Mouse (Mus musculus) MEL (cell line): ENCODE measurements around the gene Fgf12. TPM values are rescaled to one million over a fixed set of nuclear protein-coding genes. Genes with fewer than 3 reads are reported as not detected.

Experiments used
- DNase-seq: peaks from one replicate; pipeline ENCODE4 v3.0.0; 2011; ENCODE audit warnings: low read depth, low spot score
- H3K27ac ChIP-seq: 2 replicates; pipeline ENCODE4 v1.5.1; 2012; ENCODE audit warnings: low read depth, mild to moderate bottlenecking, control low read depth, low read length, moderate library complexity; ENCODE audit not compliant: control insufficient read depth
- H3K27me3 ChIP-seq, 2 experiments: fragments of 150-350 bp in 1 of 2; sonication (generic) in 1 of 2; 2 replicates each; pipeline ENCODE4 v1.6.1; 2012; ENCODE audit warnings: low read length in 2 of 2, mild to moderate bottlenecking in 2 of 2, improper control_type of control experiment in 1 of 2, moderate library complexity in 1 of 2; ENCODE audit not compliant: insufficient read depth in 2 of 2, control insufficient read depth in 1 of 2
- H3K36me3 ChIP-seq, 2 experiments: 2 replicates each; pipeline ENCODE4 v1.6.1; 2012 to 2014; ENCODE audit warnings: low read length in 2 of 2, improper control_type of control experiment in 1 of 2, inconsistent platforms in 1 of 2, mild to moderate bottlenecking in 1 of 2; ENCODE audit not compliant: insufficient read depth in 2 of 2, control insufficient read depth in 1 of 2
- H3K4me1 ChIP-seq, 2 experiments: fragments of 150-350 bp in 1 of 2; sonication (generic) in 1 of 2; 2 replicates each; pipeline ENCODE4 v1.6.1; 2012; ENCODE audit warnings: low read length in 2 of 2, improper control_type of control experiment in 1 of 2, mild to moderate bottlenecking in 1 of 2; ENCODE audit not compliant: insufficient read depth in 2 of 2, control insufficient read depth in 1 of 2
- H3K4me3 ChIP-seq, 2 experiments: fragments of 150-350 bp in 1 of 2; sonication (generic) in 1 of 2; 2 replicates each; pipeline ENCODE4 v1.5.1; 2012; ENCODE audit warnings: low read depth in 2 of 2, low read length in 2 of 2, mild to moderate bottlenecking in 2 of 2, moderate library complexity in 2 of 2, control low read depth in 1 of 2, improper control_type of control experiment in 1 of 2; ENCODE audit not compliant: control insufficient read depth in 1 of 2, insufficient read depth in 1 of 2
- H3K79me2 ChIP-seq: 2 replicates; pipeline ENCODE4 v1.6.1; 2012; ENCODE audit warnings: mild to moderate bottlenecking, low read length, moderate library complexity; ENCODE audit not compliant: control insufficient read depth, poor library complexity, insufficient read depth
- H3K9ac ChIP-seq: 2 replicates; pipeline ENCODE4 v1.6.1; 2012; ENCODE audit warnings: low read depth, mild to moderate bottlenecking, control low read depth, low read length, moderate library complexity; ENCODE audit not compliant: control insufficient read depth, poor library complexity, severe bottlenecking
- H3K9me3 ChIP-seq: fragments of 150-350 bp; sonication (generic); replicated peaks from 2 replicates; pipeline ENCODE4 v1.6.1; 2012; ENCODE audit warnings: mild to moderate bottlenecking, low read length, improper control_type of control experiment, moderate library complexity; ENCODE audit not compliant: insufficient read depth
- BHLHE40 ChIP-seq: IDR thresholded peaks from 2 replicates; pipeline ENCODE4 v1.6.1; 2012; ENCODE audit warnings: low read depth, mild to moderate bottlenecking, inconsistent platforms, low read length, improper control_type of control experiment, borderline replicate concordance
- CHD1 ChIP-seq: IDR thresholded peaks from 2 replicates; pipeline ENCODE4 v1.6.1; 2012; ENCODE audit warnings: low read depth, mild to moderate bottlenecking, inconsistent platforms, low read length, improper control_type of control experiment
- CHD2 ChIP-seq: IDR thresholded peaks from 2 replicates; pipeline ENCODE4 v1.6.1; 2011; ENCODE audit warnings: low read length, improper control_type of control experiment
- CTCF ChIP-seq, 3 experiments: IDR thresholded peaks in 2 of 3; conservative IDR thresholded peaks in 1 of 3; 2 replicates each; pipeline ENCODE4 v1.5.1; 2011 to 2012; ENCODE audit warnings: low read length in 3 of 3, low read depth in 2 of 3, mild to moderate bottlenecking in 2 of 3, improper control_type of control experiment in 1 of 3, inconsistent platforms in 1 of 3, mixed read lengths in 1 of 3, moderate library complexity in 1 of 3; ENCODE audit not compliant: control insufficient read depth in 1 of 3, insufficient read depth in 1 of 3, poor library complexity in 1 of 3, severe bottlenecking in 1 of 3
- EP300 ChIP-seq, 2 experiments: IDR thresholded peaks; 2 replicates each; pipeline ENCODE4 v1.6.1; 2011; ENCODE audit warnings: improper control_type of control experiment in 2 of 2, low read length in 2 of 2, low read depth in 1 of 2, mild to moderate bottlenecking in 1 of 2
- ETS1 ChIP-seq: IDR thresholded peaks from 2 replicates; pipeline ENCODE4 v1.6.1; 2012; ENCODE audit warnings: low read depth, mild to moderate bottlenecking, inconsistent platforms, low read length, improper control_type of control experiment, moderate library complexity
- GABPA ChIP-seq: IDR thresholded peaks from 2 replicates; pipeline ENCODE4 v1.6.1; 2012; ENCODE audit warnings: low read depth, mild to moderate bottlenecking, inconsistent platforms, low read length, improper control_type of control experiment, moderate library complexity
- HCFC1 ChIP-seq: IDR thresholded peaks from 2 replicates; pipeline ENCODE4 v1.6.1; 2012; ENCODE audit warnings: low read depth, mild to moderate bottlenecking, inconsistent platforms, low read length, improper control_type of control experiment, moderate library complexity
- MAFK ChIP-seq: IDR thresholded peaks from 2 replicates; pipeline ENCODE4 v1.6.1; 2011; ENCODE audit warnings: low read depth, mild to moderate bottlenecking, low read length, improper control_type of control experiment, borderline replicate concordance
- MEF2A ChIP-seq: IDR thresholded peaks from 2 replicates; pipeline ENCODE4 v1.6.1; 2014; ENCODE audit warnings: low read depth, mild to moderate bottlenecking, inconsistent platforms, low read length, improper control_type of control experiment; ENCODE audit not compliant: poor library complexity, insufficient replicate concordance, severe bottlenecking; ENCODE audit errors: extremely low read depth
- MYC ChIP-seq: IDR thresholded peaks from 2 replicates; pipeline ENCODE4 v1.6.1; 2011; ENCODE audit warnings: low read depth, mild to moderate bottlenecking, low read length, improper control_type of control experiment, moderate library complexity
- POLR2A ChIP-seq, 2 experiments: IDR thresholded peaks; 2 replicates each; pipeline ENCODE4 v1.6.1; 2011 to 2012; ENCODE audit warnings: low read length in 2 of 2, mild to moderate bottlenecking in 2 of 2, control low read depth in 1 of 2, improper control_type of control experiment in 1 of 2, low read depth in 1 of 2, moderate library complexity in 1 of 2; ENCODE audit not compliant: control insufficient read depth in 1 of 2, insufficient read depth in 1 of 2, poor library complexity in 1 of 2
- SIN3A ChIP-seq: IDR thresholded peaks from 2 replicates; pipeline ENCODE4 v1.6.1; 2012; ENCODE audit warnings: low read length, improper control_type of control experiment, inconsistent platforms
- TAL1 ChIP-seq: IDR thresholded peaks from 2 replicates; pipeline ENCODE4 v1.6.1; 2012; ENCODE audit warnings: mild to moderate bottlenecking, inconsistent platforms, low read length, moderate library complexity, mixed read lengths
- TBP ChIP-seq: IDR thresholded peaks from 2 replicates; pipeline ENCODE4 v1.8.0; 2011; ENCODE audit warnings: low read depth, low read length, improper control_type of control experiment
- ZKSCAN1 ChIP-seq: IDR thresholded peaks from 2 replicates; pipeline ENCODE4 v1.6.1; 2012; ENCODE audit warnings: low read depth, mild to moderate bottlenecking, inconsistent platforms, low read length, improper control_type of control experiment, moderate library complexity
- ZMIZ1 ChIP-seq: IDR thresholded peaks from 2 replicates; pipeline ENCODE4 v1.6.1; 2012; ENCODE audit warnings: low read depth, mild to moderate bottlenecking, inconsistent platforms, low read length, improper control_type of control experiment, moderate library complexity
- polyA plus RNA-seq, 2 experiments: library from polyadenylated mRNA; stranded (reverse) in 1 of 2; unstranded in 1 of 2; fragments of >175 nt in 1 of 2; fragments of >200 nt in 1 of 2; gene quantifications; 2 replicates each; pipeline versions ENCODE4 v1.2.1 to v1.2.4; 2012; ENCODE audit warnings: low replicate concordance in 2 of 2, low read depth in 1 of 2; ENCODE audit not compliant: insufficient read length in 2 of 2, insufficient read depth in 1 of 2, missing spikeins in 1 of 2
- total RNA-seq: library from RNA; depleted of rRNA; stranded (reverse); fragments of 300-350 nt; gene quantifications from 2 replicates; pipeline ENCODE4 v1.2.3, GENCODE M21; 2012; rRNA removed

The Fgf12 gene
- total and polyA plus RNA-seq, 3 experiments: not detected

DNA sequence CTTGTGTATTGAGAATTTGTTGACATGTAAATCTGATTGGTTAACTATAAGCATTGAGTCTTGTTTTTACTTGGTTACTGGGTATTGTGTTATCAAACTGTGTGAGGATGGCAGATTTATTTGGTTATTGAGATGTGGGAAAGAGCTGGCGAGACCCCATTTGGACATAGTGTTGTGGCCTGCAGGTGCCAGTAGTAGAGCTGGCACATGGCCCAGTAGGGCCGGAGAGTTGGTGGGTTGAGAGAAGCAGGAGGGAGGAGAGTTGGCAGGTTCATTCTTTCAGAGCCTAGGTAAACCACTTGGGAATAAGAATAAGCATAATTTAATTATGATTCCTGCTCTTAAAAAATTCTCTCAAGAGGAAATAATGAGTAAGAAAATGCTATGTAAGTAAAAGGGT lies 625.9 kb downstream of the Fgf12 start:
- no peak for TF ChIP-seq TBP
- no peak for TF ChIP-seq CHD1
- TF ChIP-seq POLR2A (IDR thresholded peaks at IDR 0.05; ENCODE audit: control insufficient read depth in 1 of 2, insufficient read depth in 1 of 2, low read depth in 1 of 2, low read length in 2 of 2, poor library complexity in 1 of 2): no peak
- no peak for TF ChIP-seq CTCF (IDR thresholded peaks at IDR 0.05 in 2 of 3, conservative IDR thresholded peaks at IDR 0.05 in 1 of 3; ENCODE audit: control insufficient read depth in 1 of 3, insufficient read depth in 1 of 3, low read depth in 2 of 3, low read length in 3 of 3, poor library complexity in 1 of 3, severe bottlenecking in 1 of 3)
- no peak for TF ChIP-seq BHLHE40
- TF ChIP-seq ZMIZ1: no peak
- TF ChIP-seq ETS1: no peak
- no peak for TF ChIP-seq HCFC1
- TF ChIP-seq GABPA: no peak
- TF ChIP-seq SIN3A: no peak
- no peak for TF ChIP-seq MEF2A
- TF ChIP-seq EP300 (IDR thresholded peaks at IDR 0.05; ENCODE audit: low read depth in 1 of 2, low read length in 2 of 2): no peak
- no peak for TF ChIP-seq CHD2
- TF ChIP-seq MYC: no peak
- TF ChIP-seq MAFK: no peak
- TF ChIP-seq ZKSCAN1: no peak
- no peak for TF ChIP-seq TAL1
- no peaks in the 10 kb centered on the region for H3K79me2 ChIP-seq

More for the DNA sequence above, 625.9 kb downstream of the Fgf12 start:
- no peak for DNase-seq
- no peak overlapping the region for H3K27ac ChIP-seq
- H3K27me3 ChIP-seq: no peaks in the 10 kb centered on the region
- no peaks in the 10 kb centered on the region for H3K4me1 ChIP-seq
- no peak overlapping the region for H3K4me3 ChIP-seq
- no peaks in the 10 kb centered on the region for H3K36me3 ChIP-seq
- no peak overlapping the region for H3K9ac ChIP-seq
- no peaks in the 10 kb centered on the region for H3K9me3 ChIP-seq

Other genes with a start within 250 kb of the Fgf12 start
- gene Mb21d2, start 176.6 kb upstream of the Fgf12 start, total RNA-seq: not detected in 2 replicates
- gene Mb21d2, start 176.6 kb upstream of the Fgf12 start, polyA plus RNA-seq: not detected